Mouse (Mus musculus): Measurements from ENCODE around the gene Nsf.

The Nsf gene

DNA sequence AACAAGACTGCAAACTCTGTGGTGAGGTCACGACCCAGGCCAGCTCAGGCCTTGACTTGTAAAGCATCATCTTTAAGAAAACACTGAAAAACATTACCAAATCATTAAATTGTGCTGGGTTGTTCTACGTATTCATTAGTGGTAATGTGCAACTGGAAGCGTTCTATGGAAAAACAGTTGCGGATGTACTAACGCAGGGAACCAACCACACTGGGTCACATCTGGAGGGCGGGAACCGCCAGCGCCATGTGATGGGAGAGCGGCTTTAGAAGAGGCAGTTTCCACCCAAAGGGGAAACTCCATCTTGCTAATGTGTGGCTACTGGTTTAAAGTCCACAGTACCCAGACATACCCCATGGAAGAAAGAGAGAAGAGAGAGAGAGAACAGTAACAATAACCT, 123.4 kb downstream of the Nsf start:
- DNase-seq: no peak

DNA sequence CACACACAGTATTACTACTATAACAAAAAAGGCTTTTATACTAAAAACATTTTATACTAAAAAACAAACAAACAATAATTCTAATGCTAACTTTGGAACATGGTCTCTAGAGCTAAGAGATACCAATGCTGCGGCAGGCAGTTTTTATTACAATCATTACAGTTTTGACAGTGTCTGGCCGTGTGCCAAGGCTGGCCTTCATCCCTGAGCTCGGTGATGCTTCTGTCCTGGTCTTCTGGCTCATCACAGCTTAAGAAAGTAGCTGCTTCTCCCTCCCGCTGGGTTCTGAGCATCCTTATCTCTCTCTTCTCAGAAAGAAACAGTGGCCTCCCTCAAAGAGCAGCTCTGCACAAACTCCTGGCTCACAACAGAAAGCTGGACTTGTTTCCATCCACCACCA, 123.9 kb downstream of the Nsf start:
- DNase-seq: no peak

DNA sequence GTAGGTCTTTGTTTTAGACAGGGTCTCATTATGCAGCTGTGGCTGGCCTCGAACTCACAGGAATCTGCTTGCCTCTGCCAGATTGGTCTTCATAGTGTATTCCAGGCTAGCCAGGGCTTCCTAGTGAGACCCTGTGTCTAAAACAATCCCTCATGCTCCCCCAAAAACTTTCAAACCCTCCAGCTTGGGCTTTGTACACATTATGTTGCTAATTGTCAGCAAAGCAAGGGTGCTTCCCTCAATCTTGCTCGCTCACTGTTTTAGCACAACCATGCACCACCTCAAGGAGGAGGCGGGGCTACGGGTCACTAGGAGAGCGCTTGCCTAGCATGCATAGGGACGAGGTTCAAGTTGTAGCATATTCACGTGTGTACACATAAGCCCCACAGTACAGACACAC, 125.0 kb downstream of the Nsf start:
- no peak for DNase-seq

DNA sequence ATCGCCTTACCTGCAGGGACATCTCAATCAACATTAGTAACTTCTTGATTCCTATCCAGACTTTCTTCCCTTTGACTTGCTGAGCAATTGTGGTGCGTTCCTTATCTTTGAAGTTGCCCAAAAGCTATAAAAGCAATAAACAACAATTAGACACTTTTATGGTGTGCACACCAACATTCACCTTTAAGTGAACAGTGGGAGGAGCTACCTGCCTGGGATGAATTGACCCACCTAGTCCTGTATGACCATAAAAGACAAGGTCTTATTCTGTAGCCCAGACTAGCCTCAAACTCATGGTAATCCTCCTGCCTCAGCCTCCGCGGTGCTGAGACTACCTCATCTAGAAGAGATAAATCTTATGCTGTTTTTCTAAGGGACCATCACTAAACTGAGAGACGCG, 126.7 kb downstream of the Nsf start:
- DNase-seq: no peak

DNA sequence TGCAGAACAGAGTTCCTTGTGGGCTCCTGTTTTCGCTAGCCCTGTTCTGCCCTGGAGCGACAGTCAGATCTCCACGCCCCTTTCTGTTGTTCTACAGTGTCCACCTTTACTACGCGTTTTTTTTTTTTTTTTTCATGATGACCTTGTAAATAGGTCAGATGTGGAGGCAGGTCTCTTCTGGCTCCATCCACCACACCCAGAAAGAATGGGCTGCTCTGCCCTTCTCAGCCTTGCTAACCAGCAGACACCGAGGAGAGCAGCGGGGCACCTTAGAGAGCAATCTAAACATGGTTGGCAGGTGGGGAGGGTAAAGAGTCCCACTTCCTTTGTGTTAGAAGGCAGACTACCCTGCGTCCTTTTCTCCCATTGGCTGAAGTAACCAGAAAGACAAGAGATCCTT, 137.1 kb downstream of the Nsf start:
- no peak for DNase-seq

DNA sequence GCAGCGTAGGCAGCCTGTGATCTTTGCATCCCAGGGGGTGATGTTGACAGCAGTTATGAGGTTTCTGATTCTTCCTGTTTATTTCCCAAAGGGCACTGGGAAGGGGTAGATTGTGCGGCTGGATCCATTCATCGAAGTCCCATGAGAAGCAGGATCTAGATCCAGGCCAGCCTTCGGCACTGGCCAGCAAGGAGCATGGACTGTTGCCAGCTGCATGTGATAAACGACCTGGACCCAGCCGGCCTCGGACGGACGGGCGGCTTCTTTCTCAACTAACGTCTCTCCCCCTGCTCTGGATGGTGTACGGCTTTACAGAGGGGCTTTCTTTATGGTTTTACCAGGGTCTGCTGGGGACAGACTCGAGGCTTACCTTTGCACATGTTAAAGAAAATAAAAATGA, 137.9 kb downstream of the Nsf start:
- no peak for DNase-seq

DNA sequence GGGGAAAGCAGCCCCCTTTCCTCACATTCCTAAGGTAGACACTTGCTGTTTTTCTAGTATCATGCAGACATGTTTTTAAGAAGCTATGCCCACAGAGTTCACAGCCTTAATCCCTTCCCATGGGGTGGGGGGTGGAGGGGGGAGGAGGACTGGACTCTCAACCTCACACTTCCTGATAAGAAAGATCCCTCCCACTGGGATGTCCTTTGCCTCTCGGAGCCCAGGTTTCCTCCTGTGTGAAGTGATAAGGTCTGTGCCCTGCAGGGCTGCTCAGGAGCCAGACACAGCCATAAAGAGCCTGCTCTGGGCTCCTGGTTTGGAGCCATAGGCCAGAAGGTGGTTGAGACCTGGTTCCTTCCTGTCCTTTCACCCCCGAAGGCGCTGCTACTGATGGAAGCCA, 139.0 kb downstream of the Nsf start:
- DNase-seq: no peak

DNA sequence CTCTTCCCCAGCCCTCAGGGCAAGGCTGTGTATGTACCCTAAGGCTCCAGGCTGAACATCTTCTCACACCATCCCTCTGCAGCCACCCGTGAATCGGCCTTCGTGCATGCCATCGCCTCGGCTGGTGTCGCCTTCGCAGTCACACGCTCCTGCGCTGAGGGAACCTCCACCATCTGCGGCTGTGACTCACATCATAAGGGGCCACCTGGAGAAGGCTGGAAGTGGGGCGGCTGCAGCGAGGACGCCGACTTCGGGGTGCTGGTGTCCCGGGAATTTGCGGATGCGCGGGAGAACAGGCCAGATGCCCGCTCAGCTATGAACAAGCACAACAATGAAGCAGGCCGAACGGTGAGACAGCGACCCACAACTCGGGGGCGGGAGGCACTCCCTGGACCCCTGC, 142.6 kb downstream of the Nsf start:
- peak; percentile 81 for DNase-seq

DNA sequence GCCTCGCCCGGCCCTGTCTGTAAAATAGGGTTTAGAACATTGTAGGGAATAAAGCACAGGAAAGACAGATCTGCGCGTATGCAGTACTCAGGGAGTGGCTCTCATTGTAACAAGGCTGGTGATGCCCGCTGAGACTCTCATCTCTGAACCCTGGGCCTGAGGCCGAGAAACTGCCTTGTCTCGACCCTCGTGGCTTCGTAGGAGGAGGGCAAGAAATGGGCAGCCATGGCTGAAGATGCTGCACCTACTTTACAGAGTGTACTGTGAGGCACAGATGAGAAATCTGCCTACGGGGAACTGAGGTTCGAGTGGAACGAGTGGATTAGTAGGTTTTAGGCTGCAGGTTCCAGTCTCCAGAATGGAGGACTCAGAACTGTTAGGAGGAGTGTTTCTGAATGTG, 143.2 kb downstream of the Nsf start:
- DNase-seq: no peak

DNA sequence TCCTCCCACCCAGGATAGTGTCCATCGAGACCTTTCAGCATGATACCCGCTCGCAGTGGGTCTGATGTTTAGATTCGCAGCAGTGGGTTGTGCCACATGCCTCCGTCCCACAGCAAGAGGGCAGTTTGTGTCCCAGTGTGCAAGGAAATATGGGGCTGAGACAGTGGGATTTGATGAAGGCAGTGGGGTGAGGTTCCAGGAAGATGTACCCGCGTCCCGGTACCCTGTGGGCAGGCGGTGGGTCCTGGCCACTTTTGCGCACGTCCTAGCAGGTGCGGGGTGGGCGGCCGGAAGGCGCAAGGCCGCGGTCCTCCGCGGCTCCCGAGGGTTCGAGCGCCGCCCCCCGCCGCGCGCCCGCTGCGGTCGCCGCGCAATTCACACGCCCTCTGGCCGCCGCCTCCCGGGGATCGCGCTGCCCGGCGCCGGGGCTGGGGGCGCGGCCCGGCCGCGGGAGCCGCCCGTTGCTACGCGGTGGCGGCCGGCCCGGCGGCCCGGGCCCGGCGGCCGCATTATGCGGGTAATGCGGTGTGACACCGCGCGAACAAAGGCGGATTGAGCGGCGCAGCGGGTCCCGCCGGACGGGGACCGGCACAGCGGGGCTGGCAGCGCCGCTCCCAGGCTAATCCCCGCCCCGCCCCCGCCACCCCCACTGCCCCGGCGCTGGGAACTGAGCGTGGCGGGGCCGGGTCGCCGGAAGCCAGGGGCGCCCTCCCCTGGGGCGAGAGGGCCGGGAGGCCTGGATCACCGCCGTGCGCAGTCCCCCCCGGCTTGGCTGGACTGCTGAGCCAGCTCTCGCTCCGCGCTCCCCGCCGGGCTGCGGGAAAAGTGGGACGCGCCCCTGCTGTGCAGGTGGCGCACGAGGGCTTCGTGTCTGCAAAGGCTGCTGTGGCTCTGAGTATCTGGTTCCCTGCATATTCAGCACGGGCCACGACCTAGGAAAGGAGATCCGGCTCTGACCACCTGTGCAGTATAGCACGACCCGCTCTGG, 144.0 kb downstream of the Nsf start:
- DNase-seq: no peak

DNA sequence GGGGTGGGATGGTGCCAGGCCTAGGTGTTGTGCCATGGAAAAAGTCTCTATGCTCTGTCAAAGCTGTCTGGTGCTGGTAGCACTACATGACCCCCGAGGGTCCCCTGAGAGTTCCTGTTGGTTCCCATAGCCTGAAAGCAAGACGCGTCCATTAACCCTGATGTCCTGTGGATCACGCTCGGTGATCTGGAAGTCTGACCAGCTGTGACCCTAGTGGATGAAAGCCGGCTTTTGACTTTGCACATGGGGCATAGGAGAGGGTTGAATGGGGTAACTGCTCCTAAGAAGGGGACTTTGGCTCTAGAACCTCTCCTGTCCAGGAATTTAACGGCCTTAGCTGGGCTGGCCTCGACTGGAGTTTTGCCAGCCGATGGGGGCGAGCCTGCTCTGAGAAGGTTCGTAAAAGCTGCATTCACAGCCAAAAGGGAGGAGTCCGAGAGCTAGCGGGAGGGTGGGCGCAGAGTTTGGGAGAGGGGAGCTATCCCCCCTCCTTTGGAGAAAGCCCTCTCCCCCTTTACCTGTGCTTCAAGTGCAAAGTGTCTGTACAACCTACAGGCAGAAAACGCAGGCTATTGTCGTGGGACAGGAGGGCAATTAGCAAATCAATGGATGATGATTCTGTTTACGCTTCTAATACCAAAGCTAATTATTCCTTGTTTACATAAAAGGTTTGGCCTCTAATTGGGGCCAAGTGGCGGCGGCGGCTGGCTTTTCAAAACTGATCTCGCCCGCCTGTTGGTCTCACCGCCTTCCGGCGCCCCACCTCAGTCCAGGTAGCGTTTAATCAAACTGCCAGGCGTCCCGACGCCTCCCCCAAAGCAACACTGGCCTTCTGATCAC, 144.9 kb downstream of the Nsf start:
- DNase-seq: no peak

DNA sequence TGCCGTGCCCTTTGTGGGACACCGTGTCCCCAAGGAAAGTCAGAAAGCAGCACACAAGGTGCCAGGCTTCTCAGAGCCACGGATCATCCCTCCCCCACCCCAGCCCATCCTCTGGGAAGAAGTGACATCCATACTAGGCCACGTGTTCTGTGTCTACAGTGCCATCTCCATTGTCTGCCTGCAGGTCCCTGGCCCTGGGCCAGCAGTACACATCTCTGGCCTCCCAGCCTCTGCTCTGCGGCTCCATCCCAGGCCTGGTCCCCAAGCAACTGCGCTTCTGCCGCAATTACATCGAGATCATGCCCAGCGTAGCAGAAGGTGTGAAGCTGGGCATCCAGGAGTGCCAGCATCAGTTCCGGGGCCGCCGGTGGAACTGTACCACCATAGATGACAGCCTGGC, 145.9 kb downstream of the Nsf start:
- DNase-seq: peak; percentile 45

DNA sequence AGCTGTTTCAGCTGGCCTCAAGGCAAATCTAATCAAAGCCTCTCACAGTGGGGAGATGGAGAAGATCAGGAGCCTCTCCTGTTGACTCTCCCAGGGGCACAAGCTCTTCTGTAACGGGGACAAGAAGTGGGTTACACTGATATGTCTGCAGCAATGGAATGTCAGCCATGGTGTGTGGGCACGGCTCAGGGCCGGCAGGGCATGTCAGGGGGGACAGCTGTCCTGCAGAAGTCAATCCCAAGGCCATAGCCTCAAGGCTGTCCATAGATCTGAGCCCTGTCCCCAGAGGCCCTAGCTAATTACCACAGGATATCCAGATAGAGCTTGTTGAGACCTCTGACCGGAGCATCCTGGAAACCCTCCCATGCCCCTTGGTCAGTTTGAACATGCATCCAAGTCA, 149.1 kb downstream of the Nsf start:
- no peak for DNase-seq

DNA sequence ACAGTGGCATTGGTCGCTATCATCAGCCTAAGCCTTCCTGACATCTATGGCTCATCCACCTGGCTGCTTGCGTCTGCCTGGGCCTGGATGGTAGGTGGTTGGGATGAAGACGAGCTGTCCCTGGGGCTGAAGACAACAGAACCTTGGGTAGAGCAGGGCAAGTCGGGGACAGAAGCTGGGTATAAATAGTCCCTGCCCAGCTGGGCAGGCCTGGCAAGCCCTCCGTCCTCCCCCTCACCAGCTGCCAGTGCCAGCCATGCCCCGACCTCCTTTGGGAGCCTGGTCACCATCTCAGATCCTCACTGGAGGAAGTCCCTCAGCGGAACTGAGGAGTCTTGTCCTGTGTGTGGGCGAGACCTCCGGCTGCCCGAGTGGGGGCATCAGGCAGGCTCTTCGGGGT, 149.7 kb downstream of the Nsf start:
- DNase-seq: no peak

DNA sequence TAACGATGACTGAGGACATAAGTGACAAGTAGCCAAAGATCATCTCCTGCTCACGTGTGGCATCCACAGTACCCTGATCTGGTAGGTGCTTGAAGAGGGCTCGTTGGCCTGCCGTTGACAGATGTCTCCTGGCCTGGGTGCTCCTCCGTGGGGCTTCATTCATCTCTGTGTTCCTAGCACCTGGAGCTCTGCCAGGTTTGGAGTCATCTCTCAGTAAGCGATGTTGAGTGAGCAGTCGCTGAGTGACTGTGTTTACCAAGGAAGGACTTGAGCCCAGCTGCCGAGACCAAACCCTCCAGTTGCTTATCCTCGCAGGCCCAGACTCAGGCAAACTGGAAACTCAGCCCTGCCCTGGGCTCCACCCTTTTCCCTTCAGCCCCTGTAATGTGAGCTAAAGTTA, 152.7 kb downstream of the Nsf start:
- no peak for DNase-seq

DNA sequence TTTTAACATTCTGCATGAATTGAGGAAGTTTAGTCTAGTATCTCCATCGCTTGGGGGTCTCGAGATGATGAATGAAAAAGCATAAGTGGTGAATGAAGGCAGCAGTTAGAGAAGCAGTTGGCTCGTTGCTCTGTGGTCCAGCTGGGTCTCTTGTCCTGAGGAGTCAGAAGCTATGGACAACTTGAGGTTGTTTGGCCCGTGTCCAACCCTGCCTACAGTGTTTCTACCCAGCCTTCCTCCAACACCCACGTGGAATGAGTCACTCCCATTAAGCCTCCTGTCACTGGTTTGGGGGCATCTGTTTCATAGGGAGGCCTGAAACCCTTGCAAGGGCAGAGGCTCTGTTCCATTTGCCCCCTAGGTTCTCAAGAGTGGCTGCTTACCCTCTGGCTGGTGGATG, 163.9 kb downstream of the Nsf start:
- DNase-seq: peak; percentile 44

DNA sequence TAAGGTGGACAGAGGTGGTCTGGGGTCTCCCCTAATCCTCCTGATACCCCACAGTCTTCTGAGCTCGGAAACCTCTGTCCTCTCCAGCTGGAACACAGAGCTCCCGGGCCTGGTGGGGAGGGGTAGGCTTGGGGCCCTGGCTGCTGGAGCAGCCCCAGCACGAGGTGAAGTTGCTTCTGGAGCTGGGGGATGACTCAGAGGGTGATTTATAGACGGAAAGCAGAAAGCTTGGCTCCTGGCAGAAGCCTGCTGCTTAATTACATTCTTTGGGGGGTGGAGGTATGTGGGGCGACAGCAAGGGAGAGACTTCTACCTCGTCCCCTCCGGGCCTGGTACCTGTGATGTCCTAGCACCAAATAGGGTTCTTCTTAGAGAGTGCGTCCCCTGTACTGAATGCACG, 173.7 kb downstream of the Nsf start:
- DNase-seq: peak; percentile 17

DNA sequence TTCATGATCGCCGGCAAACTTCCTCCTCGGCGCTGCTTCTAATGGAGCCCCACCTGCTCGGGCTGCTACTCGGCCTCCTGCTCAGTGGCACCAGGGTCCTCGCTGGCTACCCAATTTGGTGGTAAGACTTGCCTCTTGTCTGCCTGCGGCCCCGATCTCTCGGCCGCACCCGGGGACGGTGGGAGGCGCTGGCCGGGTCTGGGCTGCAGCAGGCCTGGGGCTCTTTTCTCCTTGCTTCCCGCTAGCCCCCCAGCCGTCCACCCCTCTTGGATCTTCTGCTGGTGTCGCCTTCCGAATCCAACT, 179.7 kb downstream of the Nsf start:
- DNase-seq: no peak

DNA sequence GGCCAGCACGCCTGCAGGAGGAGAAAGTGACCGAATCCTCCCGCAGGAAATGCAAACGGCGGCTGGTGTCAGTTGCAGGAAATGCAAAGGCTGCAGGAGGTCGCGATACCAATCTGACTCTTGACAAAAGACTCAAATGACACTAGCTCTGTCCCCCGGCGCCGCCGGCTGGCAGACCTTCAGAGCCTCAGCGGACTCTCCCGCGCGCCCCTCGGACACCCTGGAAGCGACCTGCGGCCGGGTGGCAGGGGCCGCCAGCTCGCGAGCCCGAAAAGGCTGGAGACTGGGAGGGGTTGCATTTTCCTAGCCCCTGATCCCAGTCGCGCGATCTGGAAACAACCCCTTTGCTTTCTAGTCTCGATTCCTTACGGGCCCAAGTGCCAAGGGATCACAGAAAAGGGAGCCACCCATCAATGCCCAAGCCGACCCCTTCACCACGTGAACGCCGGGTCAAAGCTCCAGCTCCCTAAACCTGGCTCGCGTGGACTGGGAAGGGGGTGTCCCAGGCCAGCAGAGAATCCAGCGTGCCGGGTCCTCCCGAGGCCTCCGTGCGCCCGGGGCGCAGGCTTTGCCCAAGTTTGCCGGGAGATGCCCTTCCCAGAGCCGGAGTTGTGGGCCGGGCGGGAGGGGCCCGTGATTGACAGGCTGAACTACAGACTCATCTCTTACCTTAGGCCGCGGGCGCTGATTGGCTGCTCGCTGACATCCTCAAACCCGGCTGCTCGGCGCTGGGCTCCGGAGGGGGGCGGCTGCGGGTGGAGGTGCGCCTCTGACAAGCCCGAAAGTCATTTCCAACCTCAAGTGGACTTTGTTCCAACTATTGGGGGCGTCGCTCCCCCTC, 180.2 kb downstream of the Nsf start, which contains the start of gene Wnt3:
Gene Wnt3 (plus strand): TSS at position 764 of the 841 bp plus-strand sequence.
- DNase-seq: peak; percentile 21

DNA sequence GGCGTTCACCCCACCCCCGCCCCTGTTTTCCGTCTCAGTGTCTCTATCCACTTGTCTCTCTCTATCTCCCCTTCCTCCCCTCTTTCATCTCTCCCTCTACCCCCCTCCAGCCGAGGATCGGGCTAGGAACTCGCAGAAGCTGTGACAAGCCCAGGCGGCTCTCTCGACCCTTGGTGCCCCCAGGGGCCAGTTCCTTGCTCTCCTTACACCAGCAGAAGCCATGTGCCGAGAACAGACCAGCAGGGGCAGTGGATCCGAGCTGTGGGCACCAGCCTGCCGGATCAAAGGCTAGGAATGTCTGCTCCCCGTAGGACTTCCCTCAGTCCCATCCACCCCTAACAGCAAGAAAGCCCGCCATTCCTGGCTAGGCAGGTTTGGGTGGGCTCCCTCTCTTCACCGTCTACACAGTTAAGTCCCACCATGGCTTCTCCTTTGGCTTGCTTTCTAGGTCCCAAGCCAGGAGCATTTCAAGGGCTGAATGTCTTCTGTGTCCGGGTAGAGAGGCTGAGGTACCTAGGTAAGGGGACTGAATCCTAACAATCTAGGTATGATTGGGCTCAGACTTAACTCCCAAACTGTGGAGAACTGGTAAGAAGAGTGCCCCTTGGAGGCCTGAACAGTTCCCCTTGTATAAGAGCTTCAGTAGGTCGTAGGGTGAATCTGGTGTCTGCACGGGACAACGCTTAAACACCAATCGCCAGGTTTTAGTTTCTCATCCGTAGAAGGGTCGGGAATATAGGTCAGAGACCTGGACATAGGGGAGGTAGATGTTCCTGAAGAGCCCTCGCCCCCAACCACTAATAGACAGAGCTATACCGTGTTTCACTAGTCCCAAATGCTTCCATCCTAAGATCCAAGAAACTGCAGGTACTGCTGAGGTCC, 181.1 kb downstream of the Nsf start:
- no peak for DNase-seq

Data from right cerebral cortex, adult 18-20 months (tissue).